Mouse (Mus musculus): Measurements from ENCODE around the gene Scyl1. TPM values are rescaled to one million over a fixed set of nuclear protein-coding genes. Genes with fewer than 3 reads are reported as not detected.
"Not testable (repeated sequence)": the region's sequence is repeated elsewhere in the genome, so short reads cannot be mapped to it uniquely, and the experiment has no call there.

Gene Scyl1
- polyA plus RNA-seq, 1 experiment from 2014 or later: 82.9 TPM

DNA sequence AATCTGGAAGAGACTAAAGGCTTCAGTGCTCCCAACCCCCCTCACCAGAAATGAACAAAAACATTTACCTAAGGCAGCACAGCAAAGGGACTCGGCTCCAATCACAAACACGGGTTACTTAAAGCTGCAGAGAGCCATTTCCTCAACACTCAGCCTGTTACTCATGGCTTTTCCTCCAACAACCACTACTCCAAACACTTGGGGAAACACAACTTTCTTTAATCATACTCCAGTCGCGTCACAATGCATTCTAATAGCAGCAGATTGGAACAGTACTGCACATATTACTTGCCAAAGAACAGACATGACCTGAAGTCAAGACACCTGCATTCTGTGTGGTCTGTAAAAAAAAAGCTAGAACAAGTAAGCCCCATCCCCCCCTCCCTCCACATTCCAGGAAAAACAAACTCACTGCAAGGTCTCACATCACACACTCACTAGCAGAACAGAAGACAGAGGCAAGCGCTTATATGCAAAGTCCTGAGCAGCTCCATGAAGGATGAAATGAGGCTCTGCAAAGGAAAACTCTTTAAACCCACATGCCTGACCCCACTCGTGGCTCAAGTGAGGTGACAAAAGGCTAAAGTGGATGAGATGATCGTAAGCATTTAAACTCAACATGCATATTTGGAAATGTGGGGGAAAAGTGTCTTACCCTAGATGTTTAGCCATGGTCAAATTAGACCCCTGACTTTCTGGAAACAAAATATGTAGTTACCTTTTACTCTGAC, 26.3 kb upstream of the Scyl1 start:
- Histone ChIP-seq H3K4me1 (ENCODE audit: insufficient read depth, low read length) (peaks cover 22% of the 10 kb centered on the region), H3K9me3 (ENCODE audit: low read length) (no peaks in the 10 kb centered on the region), H3K9ac (replicated peaks; ENCODE audit: low read length) (peak overlapping the region; percentile 83), H3K36me3 (ENCODE audit: insufficient read depth, low read length) (peaks cover 37% of the 10 kb centered on the region), H3K4me2 (replicated peaks; ENCODE audit: low read depth, low read length) (peak overlapping the region; percentile 96), H3K27ac (ENCODE audit: low read length) (peak overlapping the region; percentile 73), H3K27me3 (ENCODE audit: insufficient read depth, low read length) (no peaks in the 10 kb centered on the region), H3K4me3 (ENCODE audit: low read length) (peak overlapping the region; percentile 71)
- WGBS: 5% methylated on average over 7 of the region's 7 CpGs
- ATAC-seq (ENCODE audit: low FRiP score, low TSS enrichment): no peak

GRCm38 (mm10) chr19:5796573-5797111, 25.4 kb upstream of the Scyl1 start:
- Histone ChIP-seq H3K9ac (replicated peaks; ENCODE audit: low read length) (peak overlapping the region; percentile 83), H3K4me2 (replicated peaks; ENCODE audit: low read depth, low read length) (peak overlapping the region; percentile 96), H3K27ac (ENCODE audit: low read length) (peak overlapping the region; percentile 73), H3K27me3 (ENCODE audit: insufficient read depth, low read length) (no peaks in the 10 kb centered on the region), H3K36me3 (ENCODE audit: insufficient read depth, low read length) (peaks cover 37% of the 10 kb centered on the region), H3K4me3 (ENCODE audit: low read length) (peak overlapping the region; percentile 71), H3K4me1 (ENCODE audit: insufficient read depth, low read length) (peaks cover 22% of the 10 kb centered on the region), H3K9me3 (ENCODE audit: low read length) (no peaks in the 10 kb centered on the region)
- ATAC-seq (ENCODE audit: low FRiP score, low TSS enrichment): no peak
- 48% methylated on average over 7 of the region's 7 CpGs for WGBS

DNA sequence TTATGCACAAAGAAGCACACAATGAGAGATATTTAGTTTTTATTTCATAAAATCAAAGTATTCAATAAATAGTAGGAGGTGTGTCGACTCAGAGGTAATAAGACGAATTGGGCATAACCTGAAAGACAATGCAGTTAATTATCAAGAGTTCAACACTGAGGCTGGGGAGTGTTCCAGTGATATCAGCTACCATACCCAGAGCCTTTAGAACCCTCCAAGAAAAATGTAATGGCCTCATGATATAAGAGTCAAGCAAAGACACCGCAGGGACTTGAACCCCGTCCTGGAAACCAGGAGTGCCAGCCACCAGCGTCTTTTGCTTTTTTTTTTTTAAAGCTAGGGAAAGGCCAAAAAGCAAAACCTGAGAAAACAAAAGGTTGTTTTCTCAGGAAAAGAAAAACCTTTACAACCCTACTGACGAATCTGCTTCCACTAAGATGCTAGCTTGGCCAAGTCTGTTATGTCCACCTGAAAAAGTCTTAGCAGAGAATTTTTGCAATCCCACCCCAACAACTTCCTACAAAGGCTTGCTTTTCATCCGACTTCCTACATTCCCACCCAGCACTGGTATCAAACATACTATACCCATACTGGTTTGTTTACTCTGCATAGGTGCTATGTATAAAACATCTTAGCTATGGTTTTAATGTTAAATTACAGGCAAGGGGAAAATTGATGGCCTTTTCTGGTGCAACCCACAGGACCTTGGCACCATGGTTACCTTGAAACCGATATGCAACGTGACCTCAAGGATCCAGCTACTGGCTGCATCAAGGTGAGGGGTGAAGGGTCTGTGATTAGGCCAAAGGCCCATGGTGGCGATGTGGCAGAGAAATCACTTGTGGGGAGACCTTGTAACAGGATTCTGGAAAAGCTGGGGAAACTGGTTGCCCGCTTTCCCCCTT, 24.7 kb upstream of the Scyl1 start:
- Histone ChIP-seq H3K36me3 (ENCODE audit: insufficient read depth, low read length) (peaks cover 37% of the 10 kb centered on the region), H3K4me2 (replicated peaks; ENCODE audit: low read depth, low read length) (peak overlapping the region; percentile 96), H3K9ac (replicated peaks; ENCODE audit: low read length) (peak overlapping the region; percentile 83), H3K4me3 (ENCODE audit: low read length) (peak overlapping the region; percentile 71), H3K27ac (ENCODE audit: low read length) (peak overlapping the region; percentile 73), H3K4me1 (ENCODE audit: insufficient read depth, low read length) (peaks cover 22% of the 10 kb centered on the region), H3K27me3 (ENCODE audit: insufficient read depth, low read length) (no peaks in the 10 kb centered on the region), H3K9me3 (ENCODE audit: low read length) (no peaks in the 10 kb centered on the region)
- WGBS: 46% methylated on average over 11 of the region's 11 CpGs
- ATAC-seq (ENCODE audit: low FRiP score, low TSS enrichment): no peak

DNA sequence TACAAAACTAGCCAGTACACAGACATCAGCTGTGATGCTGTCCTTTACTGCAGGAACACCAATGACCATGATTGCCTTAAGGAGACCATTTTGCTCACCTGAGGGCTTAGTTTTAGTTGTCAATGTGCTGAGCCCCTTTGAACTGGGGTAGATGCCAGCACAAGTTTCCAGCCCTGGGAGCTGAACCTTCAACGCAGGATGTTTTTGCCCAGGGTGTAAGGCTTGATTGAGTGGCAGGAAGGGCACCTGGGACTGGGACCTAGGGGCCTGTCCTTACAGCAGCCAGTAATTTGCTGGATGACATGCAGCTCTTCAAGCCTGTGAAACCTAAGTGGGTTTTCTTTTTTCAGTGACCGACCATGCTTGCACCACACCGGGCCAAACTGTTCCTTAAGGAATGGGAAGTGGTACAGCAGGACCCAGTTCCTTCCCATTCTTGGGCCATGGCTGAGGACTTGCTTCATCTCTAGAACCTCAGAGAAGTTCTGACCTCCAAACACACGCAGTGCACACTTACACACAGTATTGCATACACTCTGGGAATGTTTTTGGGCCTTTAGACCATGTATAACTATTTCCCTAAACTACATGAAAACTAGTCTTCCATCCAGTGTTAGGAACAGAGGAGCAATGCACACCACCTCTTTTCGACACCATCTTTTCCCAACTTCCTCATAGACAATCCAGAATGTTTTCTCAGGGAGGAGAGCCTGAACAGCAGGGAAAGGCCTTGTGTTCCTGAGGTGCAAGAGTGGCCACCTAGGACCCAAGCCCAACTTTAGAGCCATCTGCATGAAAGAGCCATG, 23.8 kb upstream of the Scyl1 start:
- H3K4me2 ChIP-seq (replicated peaks; ENCODE audit: low read depth, low read length): peak overlapping the region; percentile 96
- H3K9me3 ChIP-seq (ENCODE audit: low read length): no peaks in the 10 kb centered on the region
- WGBS: 33% methylated on average over 5 of the region's 5 CpGs
- peak overlapping the region; percentile 43 for H3K27ac ChIP-seq (ENCODE audit: low read length)
- H3K36me3 ChIP-seq (ENCODE audit: insufficient read depth, low read length): peaks cover 35% of the 10 kb centered on the region
- no peaks in the 10 kb centered on the region for H3K27me3 ChIP-seq (ENCODE audit: insufficient read depth, low read length)
- 0 out of 2 replicates have a peak overlapping the region, but pooled peaks have one; percentile 6 for H3K9ac ChIP-seq (replicated peaks; ENCODE audit: low read length)
- H3K4me3 ChIP-seq (ENCODE audit: low read length): 0 out of 2 replicates have a peak overlapping the region, but pooled peaks have one; percentile 6
- peaks cover 22% of the 10 kb centered on the region for H3K4me1 ChIP-seq (ENCODE audit: insufficient read depth, low read length)
- peak; percentile 28 for ATAC-seq (ENCODE audit: low FRiP score, low TSS enrichment)

DNA sequence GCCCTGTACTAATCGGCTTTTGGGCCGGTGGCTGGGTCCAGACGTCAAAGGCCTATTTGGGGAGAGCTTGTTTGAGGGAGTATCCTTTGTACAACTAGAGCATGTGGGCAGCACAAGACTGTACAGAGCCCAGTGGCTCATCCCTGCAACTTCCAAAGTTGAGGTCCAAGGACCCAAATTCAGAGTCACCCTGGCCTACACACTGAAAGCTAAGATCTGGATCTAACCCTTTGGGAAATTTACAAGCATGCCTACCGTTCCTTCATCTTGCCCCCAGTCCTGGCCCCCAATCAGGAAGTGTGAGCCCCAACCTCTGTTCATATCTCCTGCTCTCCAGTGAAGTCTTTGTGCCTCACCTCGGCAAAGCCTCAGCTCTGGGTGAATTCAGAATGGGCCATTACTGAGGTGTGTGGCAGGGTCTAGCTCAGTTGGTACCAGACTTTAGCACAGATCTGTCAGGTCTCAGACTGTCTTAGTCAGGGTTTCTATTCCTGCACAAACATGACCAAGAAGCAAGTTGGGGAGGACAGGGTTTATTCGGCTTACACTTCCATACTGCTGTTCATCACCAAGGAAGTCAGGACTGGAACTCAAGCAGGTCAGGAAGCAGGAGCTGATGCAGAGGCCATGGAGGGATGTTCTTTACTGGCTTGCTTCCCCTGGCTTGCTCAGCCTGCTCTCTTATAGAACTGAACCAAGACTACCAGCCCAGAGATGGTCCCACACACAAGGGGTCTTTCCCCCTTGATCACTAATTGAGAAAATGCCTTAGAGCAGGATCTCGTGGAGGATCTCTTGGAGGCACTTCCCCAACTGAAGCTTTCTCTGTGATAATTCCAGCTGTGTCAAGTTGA, 22.9 kb upstream of the Scyl1 start:
- 16% methylated on average over 7 of the region's 7 CpGs for WGBS

DNA sequence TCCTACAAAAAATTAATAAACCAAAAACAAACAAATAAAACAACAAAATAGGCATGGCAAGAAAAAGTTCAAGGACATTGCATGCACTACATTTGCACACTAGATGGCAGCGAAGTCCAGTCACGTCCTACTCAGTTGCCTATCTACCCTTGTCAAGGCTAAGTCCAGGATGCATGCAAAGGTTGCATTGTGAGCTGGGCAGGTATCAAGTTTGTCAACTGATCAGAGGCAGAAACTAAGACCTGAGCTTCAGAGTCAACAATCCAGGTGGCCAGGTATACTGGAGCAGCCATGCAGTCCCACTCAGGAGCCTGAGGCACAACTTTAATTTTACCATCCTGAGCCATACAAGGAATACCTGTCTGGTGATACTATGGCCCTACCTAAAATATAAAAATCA, 21.9 kb upstream of the Scyl1 start:
- H3K4me1 ChIP-seq (ENCODE audit: insufficient read depth, low read length): peaks cover 22% of the 10 kb centered on the region

More for the DNA sequence above, 22.9 kb upstream of the Scyl1 start:
- H3K9ac ChIP-seq (replicated peaks; ENCODE audit: low read length); H3K9me3 ChIP-seq (ENCODE audit: low read length); H3K27me3 ChIP-seq (ENCODE audit: insufficient read depth, low read length); H3K4me2 ChIP-seq (replicated peaks; ENCODE audit: low read depth, low read length): not testable (repeated sequence)
- peaks cover 22% of the 10 kb centered on the region for H3K4me1 ChIP-seq (ENCODE audit: insufficient read depth, low read length)
- H3K27ac ChIP-seq (ENCODE audit: low read length): peak overlapping the region; percentile 46
- peaks cover 33% of the 10 kb centered on the region for H3K36me3 ChIP-seq (ENCODE audit: insufficient read depth, low read length)
- ATAC-seq (ENCODE audit: low FRiP score, low TSS enrichment): peak; percentile 67
- H3K4me3 ChIP-seq (ENCODE audit: low read length): 0 out of 2 replicates have a peak overlapping the region, but pooled peaks have one; percentile 1

GRCm38 (mm10) chr19:5791329-5791728, 20.1 kb upstream of the Scyl1 start:
- peaks cover 11% of the 10 kb centered on the region for H3K4me1 ChIP-seq (ENCODE audit: insufficient read depth, low read length)
- no peak overlapping the region for H3K4me2 ChIP-seq (replicated peaks; ENCODE audit: low read depth, low read length)
- no peaks in the 10 kb centered on the region for H3K9me3 ChIP-seq (ENCODE audit: low read length)
- H3K27me3 ChIP-seq (ENCODE audit: insufficient read depth, low read length): no peaks in the 10 kb centered on the region
- WGBS: 73% methylated on average over 4 of the region's 4 CpGs
- no peak overlapping the region for H3K27ac ChIP-seq (ENCODE audit: low read length)
- peaks cover 11% of the 10 kb centered on the region for H3K36me3 ChIP-seq (ENCODE audit: insufficient read depth, low read length)
- no peak for ATAC-seq (ENCODE audit: low FRiP score, low TSS enrichment)
- H3K4me3 ChIP-seq (ENCODE audit: low read length): no peak overlapping the region
- no peak overlapping the region for H3K9ac ChIP-seq (replicated peaks; ENCODE audit: low read length)

More for the DNA sequence above, 21.9 kb upstream of the Scyl1 start:
- Histone ChIP-seq H3K4me3 (ENCODE audit: low read length) (no peak overlapping the region), H3K36me3 (ENCODE audit: insufficient read depth, low read length) (peaks cover 29% of the 10 kb centered on the region), H3K4me2 (replicated peaks; ENCODE audit: low read depth, low read length) (no peak overlapping the region), H3K27ac (ENCODE audit: low read length) (no peak overlapping the region), H3K9ac (replicated peaks; ENCODE audit: low read length) (no peak overlapping the region), H3K9me3 (ENCODE audit: low read length) (no peaks in the 10 kb centered on the region), H3K27me3 (ENCODE audit: insufficient read depth, low read length) (no peaks in the 10 kb centered on the region)
- WGBS: 3% methylated on average over 2 of the region's 2 CpGs
- peak; percentile 64 for ATAC-seq (ENCODE audit: low FRiP score, low TSS enrichment)

GRCm38 (mm10) chr19:5789066-5789465, 17.8 kb upstream of the Scyl1 start:
- no peaks in the 10 kb centered on the region for H3K36me3 ChIP-seq (ENCODE audit: insufficient read depth, low read length)
- H3K9ac ChIP-seq (replicated peaks; ENCODE audit: low read length): no peak overlapping the region
- H3K27me3 ChIP-seq (ENCODE audit: insufficient read depth, low read length): no peaks in the 10 kb centered on the region
- no peaks in the 10 kb centered on the region for H3K9me3 ChIP-seq (ENCODE audit: low read length)
- H3K4me2 ChIP-seq (replicated peaks; ENCODE audit: low read depth, low read length): no peak overlapping the region
- 64% methylated on average over 5 of the region's 5 CpGs for WGBS
- ATAC-seq (ENCODE audit: low FRiP score, low TSS enrichment): no peak
- H3K4me1 ChIP-seq (ENCODE audit: insufficient read depth, low read length): peaks cover 6% of the 10 kb centered on the region; the same call in 1 of the 2 replicates
- H3K27ac ChIP-seq (ENCODE audit: low read length): no peak overlapping the region
- H3K4me3 ChIP-seq (ENCODE audit: low read length): no peak overlapping the region
